Mouse (Mus musculus) limb, embryonic 15.5 days (tissue): ENCODE results near the gene Polr2e. TPM values are rescaled to one million over a fixed set of nuclear protein-coding genes. Genes with fewer than 3 reads are reported as not detected.
A peak's percentile ranks its signal among the peaks of the same experiment; 100 is the strongest.

Experiments used
- ATAC-seq: fragments of 200-750 bp; cut with Nextera tagmentation; 2 replicates; pipeline ENCODE4 v1.8.0; 2017; ENCODE audit warnings: low read depth, moderate TSS enrichment; ENCODE audit not compliant: insufficient number of reproducible peaks, low FRiP score, low TSS enrichment
- H3K27ac ChIP-seq: fragments of 300-500 bp; sonication (generic); 2 replicates; pipeline ENCODE4 v1.5.1; 2015; ENCODE audit warnings: moderate library complexity, mild to moderate bottlenecking, inconsistent platforms
- H3K27me3 ChIP-seq: fragments of 300-500 bp; sonication (generic); 2 replicates; pipeline ENCODE4 v1.6.1; 2015; ENCODE audit warnings: inconsistent platforms
- H3K36me3 ChIP-seq: fragments of 300-500 bp; sonication (generic); 2 replicates; pipeline ENCODE4 v1.6.1; 2015; ENCODE audit warnings: inconsistent platforms
- H3K4me1 ChIP-seq: fragments of 300-500 bp; sonication (generic); 2 replicates; pipeline ENCODE4 v1.6.1; 2015; ENCODE audit warnings: inconsistent platforms
- H3K4me2 ChIP-seq: fragments of 300-500 bp; sonication (generic); 2 replicates; pipeline ENCODE4 v1.6.1; 2015; ENCODE audit warnings: mild to moderate bottlenecking, inconsistent platforms
- H3K4me3 ChIP-seq: fragments of 300-500 bp; sonication (generic); 2 replicates; pipeline ENCODE4 v1.5.1; 2015; ENCODE audit warnings: mild to moderate bottlenecking, inconsistent platforms
- H3K9ac ChIP-seq: fragments of 300-500 bp; sonication (generic); 2 replicates; pipeline ENCODE4 v1.6.1; 2015; ENCODE audit warnings: inconsistent platforms
- H3K9me3 ChIP-seq: fragments of 300-500 bp; sonication (generic); 2 replicates; pipeline ENCODE4 v1.6.1; 2016; ENCODE audit warnings: inconsistent platforms
- WGBS: fragments of 180-500 bp; shearing (Covaris S2); methylation state at CpG from one replicate; pipeline ENCODE4 v1.1.7; 2015; 5-methylcytosine and 5-hydroxymethylcytosine counted together
- polyA plus RNA-seq: library from polyadenylated mRNA; unstranded; fragments of >200 nt; fragmentation: Nextera tagmentation; extraction: Ambion mirVana; gene quantifications from 2 replicates; pipeline ENCODE4 v1.2.1, GENCODE M21; 2015

Polr2e gene
- polyA plus RNA-seq, 1 experiment from 2014 or later = 213 TPM

DNA sequence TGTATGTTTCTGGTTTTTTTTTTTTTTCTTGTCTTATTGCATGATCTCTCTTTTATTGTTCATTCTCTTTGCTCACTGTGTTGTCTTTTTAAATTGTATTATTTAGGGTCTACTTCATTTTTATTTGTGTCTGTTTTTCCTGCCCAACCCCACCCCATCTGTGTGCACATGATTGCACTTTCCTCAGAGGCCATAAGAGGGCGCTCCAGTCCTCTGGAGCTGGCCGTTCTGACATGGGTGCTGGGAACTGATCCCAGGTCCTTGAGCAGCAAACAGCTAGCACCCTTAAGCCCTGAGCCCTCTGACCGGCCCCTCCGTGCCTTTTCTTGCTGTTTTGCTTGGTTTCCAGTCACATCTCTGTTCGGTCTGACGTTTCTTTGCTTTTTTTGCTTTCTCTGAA, 48.0 kb downstream of the Polr2e start:
- Histone ChIP-seq H3K9ac (no peak overlapping the region), H3K27ac (no peak overlapping the region), H3K4me3 (no peak overlapping the region), H3K4me2 (no peak overlapping the region), H3K9me3 (no peaks in the 10 kb centered on the region), H3K4me1 (peaks cover 34% of the 10 kb centered on the region), H3K36me3 (peaks cover 45% of the 10 kb centered on the region), H3K27me3 (no peaks in the 10 kb centered on the region)
- no peak for ATAC-seq
- WGBS = 90% methylated on average over 6 of the region's 6 CpGs

DNA sequence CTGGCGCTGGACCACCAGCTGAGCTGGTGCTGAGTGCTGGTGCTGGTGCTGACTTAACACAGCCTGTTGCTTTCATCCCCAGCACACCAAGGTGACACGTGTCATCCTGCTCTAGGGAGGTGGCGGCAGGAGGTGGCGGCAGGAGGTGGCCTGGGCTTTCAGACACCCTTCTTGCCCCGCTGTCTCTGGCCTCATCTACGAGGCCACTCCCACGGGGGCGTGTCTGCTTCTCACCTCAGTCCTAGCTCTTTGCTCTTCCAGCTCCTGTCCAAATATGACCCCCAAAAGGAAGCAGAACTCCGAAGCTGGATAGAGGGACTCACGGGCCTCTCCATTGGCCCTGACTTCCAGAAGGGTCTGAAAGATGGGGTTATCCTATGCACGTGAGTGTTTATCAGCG, 48.5 kb downstream of the Polr2e start:
- H3K4me2 ChIP-seq = no peak overlapping the region
- no peaks in the 10 kb centered on the region for H3K9me3 ChIP-seq
- H3K9ac ChIP-seq = no peak overlapping the region
- H3K27ac ChIP-seq = no peak overlapping the region
- no peaks in the 10 kb centered on the region for H3K27me3 ChIP-seq
- peaks cover 45% of the 10 kb centered on the region for H3K36me3 ChIP-seq
- ATAC-seq = no peak
- H3K4me1 ChIP-seq = peaks cover 39% of the 10 kb centered on the region
- H3K4me3 ChIP-seq = no peak overlapping the region
- 72% methylated on average over 12 of the region's 12 CpGs for WGBS

DNA sequence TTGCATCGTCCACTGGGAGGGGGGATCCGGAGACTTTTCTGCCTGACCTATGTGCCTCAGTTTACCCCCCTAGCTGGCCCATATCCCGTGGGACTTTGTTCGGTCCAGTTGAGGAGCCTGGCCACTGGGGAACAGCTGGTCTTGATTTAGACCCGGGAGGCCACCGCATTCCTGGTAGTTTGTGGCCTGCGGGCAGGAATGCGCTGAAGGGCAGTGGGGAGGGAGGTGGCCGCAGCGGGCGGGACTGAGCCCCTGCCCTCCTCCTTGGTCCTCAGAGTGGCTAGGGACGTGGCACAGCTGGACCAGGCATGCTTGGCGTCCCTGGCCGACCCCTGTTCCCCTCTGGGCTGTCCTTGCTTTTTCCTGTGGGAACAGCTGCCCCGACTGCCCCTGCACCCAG, 49.7 kb downstream of the Polr2e start:
- Histone ChIP-seq H3K4me2 (peak overlapping the region; percentile 92), H3K4me1 (peaks cover 43% of the 10 kb centered on the region), H3K9me3 (no peaks in the 10 kb centered on the region), H3K27ac (peak overlapping the region; percentile 70), H3K9ac (peak overlapping the region; percentile 1; the same call in 1 of the 2 replicates), H3K4me3 (peak overlapping the region; percentile 61), H3K27me3 (no peaks in the 10 kb centered on the region), H3K36me3 (peaks cover 42% of the 10 kb centered on the region)
- 12% methylated on average over 14 of the region's 15 CpGs for WGBS
- no peak for ATAC-seq

DNA sequence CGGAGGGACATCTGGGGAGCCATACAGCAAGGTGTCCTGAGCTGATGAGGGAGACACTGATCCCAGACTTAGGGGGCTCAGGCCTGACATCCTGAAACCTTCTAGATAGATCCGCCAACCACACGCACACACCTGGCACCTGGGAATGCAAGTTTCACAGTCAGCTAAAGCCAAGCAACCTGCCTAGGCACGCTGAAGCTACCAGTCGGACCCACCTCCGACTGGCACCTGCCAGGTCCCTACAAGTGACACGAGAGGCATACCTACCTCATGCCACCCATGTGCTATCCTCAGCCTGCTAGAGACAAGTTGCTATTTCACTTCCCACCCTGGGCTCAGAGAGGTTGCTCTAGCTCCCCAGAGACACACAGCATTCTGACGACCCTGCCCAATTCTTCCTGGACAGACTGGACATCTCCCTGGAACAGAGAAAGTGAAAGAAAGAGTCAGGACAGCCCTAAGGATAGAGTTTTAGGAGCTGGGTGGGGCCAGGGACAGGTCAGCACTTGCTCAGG, 50.3 kb downstream of the Polr2e start:
- Histone ChIP-seq H3K9me3 (no peaks in the 10 kb centered on the region), H3K4me1 (peaks cover 43% of the 10 kb centered on the region), H3K36me3 (peaks cover 36% of the 10 kb centered on the region), H3K27me3 (no peaks in the 10 kb centered on the region), H3K4me3 (peak overlapping the region; percentile 61), H3K9ac (peak overlapping the region; percentile 67), H3K27ac (peak overlapping the region; percentile 99), H3K4me2 (peak overlapping the region; percentile 92)
- ATAC-seq = no peak
- WGBS = 23% methylated on average over 8 of the region's 8 CpGs

DNA sequence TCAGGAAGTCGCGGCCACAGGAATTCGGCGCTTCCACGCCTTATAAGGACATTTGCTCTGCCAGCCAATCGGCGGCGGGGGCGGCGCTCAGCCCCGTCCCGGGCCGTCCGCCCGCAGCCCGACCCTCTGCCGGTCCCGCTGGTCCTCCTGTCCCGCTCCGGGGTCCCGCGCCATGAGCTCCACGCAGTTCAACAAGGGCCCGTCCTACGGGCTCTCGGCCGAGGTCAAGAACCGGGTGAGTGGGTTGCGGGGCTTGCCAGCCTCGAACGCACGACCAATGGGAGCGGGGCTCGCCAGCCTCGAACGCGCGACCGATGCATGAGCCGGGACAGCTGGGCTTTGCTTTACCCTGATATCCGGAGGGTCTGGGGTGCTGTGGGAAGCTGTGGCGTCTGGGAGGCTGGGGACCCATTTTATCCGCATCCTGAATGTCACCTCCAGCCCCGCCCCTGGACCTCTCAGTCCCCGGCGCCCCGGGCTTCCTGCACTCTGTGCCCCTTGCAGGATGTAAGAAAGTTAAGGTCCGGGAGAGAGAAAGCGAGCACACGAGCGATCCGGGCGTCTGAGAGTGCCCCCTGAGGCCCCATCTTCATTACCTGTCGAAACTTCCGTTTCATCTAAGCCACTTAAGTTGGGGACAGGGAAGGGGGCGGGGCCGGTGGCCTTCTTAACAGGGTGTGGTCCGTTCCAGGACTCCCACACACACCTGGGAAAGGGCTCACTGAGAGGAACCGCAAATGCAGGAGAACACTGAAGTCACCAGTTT, 50.9 kb downstream of the Polr2e start, which contains the start of gene Cnn2:
Gene Cnn2, plus strand, starts transcription at position 79 of the 766 bp plus-strand sequence.
- under 1% methylated on average over 59 of the region's 59 CpGs for WGBS
- Histone ChIP-seq H3K36me3 (peaks cover 30% of the 10 kb centered on the region), H3K4me2 (peak within 1 kb of the TSS; percentile 92), H3K27ac (peak within 1 kb of the TSS; percentile 99), H3K9me3 (no peaks in the 10 kb centered on the region), H3K27me3 (no peaks in the 10 kb centered on the region), H3K9ac (peak within 1 kb of the TSS; percentile 67), H3K4me3 (peak within 1 kb of the TSS; percentile 61), H3K4me1 (peaks cover 43% of the 10 kb centered on the region)
- no peak for ATAC-seq

DNA sequence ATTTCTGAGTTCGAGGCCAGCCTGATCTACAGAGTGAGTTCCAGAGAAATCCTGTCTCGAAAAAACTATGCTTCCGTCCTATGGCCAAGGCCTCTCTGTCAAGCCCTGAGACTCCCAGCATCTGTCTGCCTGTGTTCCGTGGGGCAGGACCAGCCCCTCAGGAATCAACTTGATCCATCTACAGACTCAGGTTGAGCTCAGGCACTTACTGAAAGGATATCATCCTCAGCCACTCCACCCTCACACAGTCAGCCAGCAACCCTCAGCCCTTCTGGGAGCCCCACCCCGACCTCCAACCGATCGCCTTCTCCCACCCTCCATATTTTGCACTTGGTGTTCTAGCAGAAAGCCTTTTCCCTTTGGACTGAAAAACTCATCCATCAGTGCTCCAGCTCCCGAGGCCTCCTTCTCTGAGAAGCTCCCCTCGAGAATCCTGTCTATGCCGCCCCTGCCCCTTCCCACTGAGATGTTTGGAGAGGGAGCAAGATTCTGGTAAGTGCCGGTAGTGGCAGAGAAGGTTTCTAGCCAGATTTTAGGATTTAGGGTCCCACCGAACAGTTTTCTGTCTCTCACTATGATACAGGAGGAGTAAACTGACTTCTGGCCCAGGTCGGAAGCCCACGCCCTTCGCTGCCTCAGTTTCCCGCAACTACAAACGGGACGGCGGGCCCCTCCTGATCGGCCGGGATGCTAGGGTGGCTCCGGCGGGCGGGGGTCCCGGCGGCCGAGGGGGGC, 51.7 kb downstream of the Polr2e start:
- 9% methylated on average over 27 of the region's 27 CpGs for WGBS
- H3K4me3 ChIP-seq = peak overlapping the region; percentile 61
- H3K27ac ChIP-seq = peak overlapping the region; percentile 99
- H3K9ac ChIP-seq = peak overlapping the region; percentile 67
- no peaks in the 10 kb centered on the region for H3K9me3 ChIP-seq
- peak overlapping the region; percentile 92 for H3K4me2 ChIP-seq
- peaks cover 50% of the 10 kb centered on the region for H3K4me1 ChIP-seq
- no peaks in the 10 kb centered on the region for H3K27me3 ChIP-seq
- peaks cover 22% of the 10 kb centered on the region for H3K36me3 ChIP-seq
- no peak for ATAC-seq

DNA sequence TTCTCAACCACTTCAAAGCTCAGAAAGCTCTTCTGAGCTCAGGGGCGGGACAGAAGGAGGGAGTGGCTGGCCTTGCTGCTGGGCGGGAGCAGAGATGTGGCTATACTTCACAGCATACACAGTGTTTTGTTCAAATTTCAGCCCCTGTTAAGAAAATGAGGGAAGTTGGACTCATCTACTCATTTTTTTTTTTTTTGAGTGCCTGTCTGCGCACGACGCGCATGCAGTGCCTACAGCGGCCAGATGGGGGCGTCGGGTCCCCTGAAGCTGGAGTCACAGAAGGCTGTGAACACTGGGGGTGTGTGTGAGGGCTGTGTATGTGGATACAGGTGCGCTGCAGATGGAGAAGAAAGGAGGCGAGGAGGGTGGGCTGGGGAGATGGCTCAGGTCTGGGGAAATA, 52.6 kb downstream of the Polr2e start:
- Histone ChIP-seq H3K4me3 (peak overlapping the region; percentile 61; the same call in 1 of the 2 replicates), H3K27me3 (no peaks in the 10 kb centered on the region), H3K27ac (peak overlapping the region; percentile 99), H3K4me2 (peak overlapping the region; percentile 92), H3K9ac (no peak overlapping the region), H3K4me1 (peaks cover 57% of the 10 kb centered on the region), H3K9me3 (no peaks in the 10 kb centered on the region), H3K36me3 (peaks cover 15% of the 10 kb centered on the region)
- no peak for ATAC-seq
- 4% methylated on average over 11 of the region's 11 CpGs for WGBS

DNA sequence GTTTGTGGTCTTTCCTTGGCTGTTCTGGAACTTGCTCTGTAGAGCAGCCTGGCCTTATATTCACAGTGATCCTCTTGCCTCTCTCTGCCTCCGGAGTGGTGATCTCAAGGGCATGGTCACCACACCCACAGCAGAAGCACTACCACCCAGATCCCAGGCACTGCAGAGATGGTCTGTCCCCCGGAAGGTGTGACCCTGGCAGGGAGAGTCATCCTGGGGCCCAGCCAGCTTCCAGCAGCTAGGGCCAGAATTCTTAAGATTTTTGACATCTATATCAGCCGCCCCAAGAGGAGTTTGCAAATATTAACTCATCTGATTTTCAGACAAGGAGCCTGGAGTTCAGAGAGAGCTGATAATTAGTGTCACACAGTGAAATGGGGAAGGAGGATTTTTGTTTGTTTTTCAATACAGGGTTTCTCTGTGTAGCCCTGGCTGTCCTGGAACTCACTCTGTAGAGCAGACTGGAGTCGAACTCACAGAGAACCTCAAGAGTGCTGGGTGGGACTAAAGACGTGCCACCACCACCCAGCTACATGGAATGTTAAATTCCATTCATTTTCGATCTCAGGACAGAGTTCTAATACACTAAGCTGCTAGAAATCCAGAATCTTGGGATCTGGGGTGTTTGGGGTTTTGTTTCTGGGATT, 53.2 kb downstream of the Polr2e start:
- Histone ChIP-seq H3K27ac (peak overlapping the region; percentile 99), H3K4me1 (peaks cover 62% of the 10 kb centered on the region), H3K4me3 (peak overlapping the region; percentile 81), H3K36me3 (peaks cover 9% of the 10 kb centered on the region), H3K9ac (0 out of 2 replicates have a peak overlapping the region, but pooled peaks have one; percentile 41), H3K4me2 (peak overlapping the region; percentile 92), H3K27me3 (no peaks in the 10 kb centered on the region), H3K9me3 (no peaks in the 10 kb centered on the region)
- no peak for ATAC-seq
- WGBS = 27% methylated on average over 6 of the region's 6 CpGs

Other genes with a start within 250 kb of the Polr2e start
- gene Prss57, start 248.8 kb downstream of the Polr2e start, polyA plus RNA-seq = 0.10 and 0.12 TPM in 2 replicates
- gene Palm, start 246.2 kb downstream of the Polr2e start, polyA plus RNA-seq = 79.9 and 84.8 TPM in 2 replicates
- gene Misp, start 218.8 kb downstream of the Polr2e start, polyA plus RNA-seq = 0.56 and 1.6 TPM in 2 replicates
- gene Ptbp1, start 185.4 kb downstream of the Polr2e start, polyA plus RNA-seq = 301 and 303 TPM in 2 replicates
- 3.7 and 5.1 TPM in 2 replicates for gene Prtn3, start 165.3 kb downstream of the Polr2e start, polyA plus RNA-seq
- 53.0 and 60.1 TPM in 2 replicates for gene Plppr3, start 165.2 kb downstream of the Polr2e start, polyA plus RNA-seq
- gene Elane, start 153.5 kb downstream of the Polr2e start, polyA plus RNA-seq = 0.36 and 0.40 TPM in 2 replicates
- gene Cfd, start 148.9 kb downstream of the Polr2e start, polyA plus RNA-seq = 0.27 TPM in 1 of 2 replicates, not detected in the other
- 35.4 and 37.7 TPM in 2 replicates for gene Med16, start 130.9 kb downstream of the Polr2e start, polyA plus RNA-seq
- not detected in 2 replicates for gene Gm26602, start 128.9 kb downstream of the Polr2e start, polyA plus RNA-seq
- 1.0 and 1.2 TPM in 2 replicates for gene Kiss1r, start 122.8 kb downstream of the Polr2e start, polyA plus RNA-seq
- 159 and 161 TPM in 2 replicates for gene R3hdm4, start 118.6 kb downstream of the Polr2e start, polyA plus RNA-seq
- 5.7 and 7.4 TPM in 2 replicates for gene Arid3a, start 112.8 kb downstream of the Polr2e start, polyA plus RNA-seq
- 81.7 and 83.6 TPM in 2 replicates for gene Wdr18, start 79.6 kb downstream of the Polr2e start, polyA plus RNA-seq
- 0.40 and 0.64 TPM in 2 replicates for gene Grin3b, start 69.1 kb downstream of the Polr2e start, polyA plus RNA-seq
- gene Tmem259, start 55.5 kb downstream of the Polr2e start, polyA plus RNA-seq = 19.3 and 20.1 TPM in 2 replicates
- 264 and 270 TPM in 2 replicates for gene Cnn2, start 51.2 kb downstream of the Polr2e start, polyA plus RNA-seq
- gene Abca7, start 43.3 kb downstream of the Polr2e start, polyA plus RNA-seq = 3.3 and 3.4 TPM in 2 replicates
- 5.3 and 6.4 TPM in 2 replicates for gene Arhgap45, start 23.1 kb downstream of the Polr2e start, polyA plus RNA-seq
- gene Gpx4, start 7.4 kb upstream of the Polr2e start, polyA plus RNA-seq = 432 and 471 TPM in 2 replicates
- gene Sbno2, start 65.8 kb upstream of the Polr2e start, polyA plus RNA-seq = 19.7 and 19.8 TPM in 2 replicates
- gene Stk11, start 76.0 kb upstream of the Polr2e start, polyA plus RNA-seq = 15.2 and 16.6 TPM in 2 replicates
- 494 and 537 TPM in 2 replicates for gene Atp5d, start 98.8 kb upstream of the Polr2e start, polyA plus RNA-seq
- 5.9 and 6.8 TPM in 2 replicates for gene Cbarp, start 101.0 kb upstream of the Polr2e start, polyA plus RNA-seq
- gene Midn, start 108.5 kb upstream of the Polr2e start, polyA plus RNA-seq = 13.4 and 14.0 TPM in 2 replicates
- 102 and 103 TPM in 2 replicates for gene Cirbp, start 126.2 kb upstream of the Polr2e start, polyA plus RNA-seq
- gene 1600002K03Rik, start 133.1 kb upstream of the Polr2e start, polyA plus RNA-seq = 12.8 and 13.3 TPM in 2 replicates
- 27.0 and 29.3 TPM in 2 replicates for gene Efna2, start 139.7 kb upstream of the Polr2e start, polyA plus RNA-seq
- gene Mum1, start 186.6 kb upstream of the Polr2e start, polyA plus RNA-seq = 66.1 and 67.6 TPM in 2 replicates
- gene Ndufs7, start 209.3 kb upstream of the Polr2e start, polyA plus RNA-seq = 301 and 304 TPM in 2 replicates
- gene Gamt, start 221.2 kb upstream of the Polr2e start, polyA plus RNA-seq = 64.4 and 127 TPM in 2 replicates
- 56.8 and 59.7 TPM in 2 replicates for gene Dazap1, start 221.7 kb upstream of the Polr2e start, polyA plus RNA-seq